Mouse (Mus musculus): Measurements from ENCODE around the gene Psmg4.

Psmg4 gene

DNA sequence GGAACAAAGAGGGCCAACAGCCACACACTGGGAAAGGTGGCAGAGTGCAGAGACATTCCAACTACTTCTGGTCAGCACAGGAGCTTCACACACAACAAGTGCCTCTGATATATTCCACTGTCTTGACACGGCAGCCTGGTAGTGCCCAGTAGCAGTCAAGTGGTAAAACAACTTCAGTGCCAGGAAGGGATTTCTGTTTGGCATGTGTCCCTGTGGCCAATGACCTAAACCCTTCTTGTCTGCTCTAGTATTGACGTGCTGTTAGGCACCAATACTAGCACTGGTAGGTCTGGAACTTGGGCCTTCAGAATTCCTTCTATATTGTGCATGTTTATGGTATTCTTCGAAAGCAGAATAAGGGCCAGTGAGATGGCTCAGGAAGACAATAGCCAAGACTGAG, 42.5 kb downstream of the Psmg4 start:
- no peak for DNase-seq

DNA sequence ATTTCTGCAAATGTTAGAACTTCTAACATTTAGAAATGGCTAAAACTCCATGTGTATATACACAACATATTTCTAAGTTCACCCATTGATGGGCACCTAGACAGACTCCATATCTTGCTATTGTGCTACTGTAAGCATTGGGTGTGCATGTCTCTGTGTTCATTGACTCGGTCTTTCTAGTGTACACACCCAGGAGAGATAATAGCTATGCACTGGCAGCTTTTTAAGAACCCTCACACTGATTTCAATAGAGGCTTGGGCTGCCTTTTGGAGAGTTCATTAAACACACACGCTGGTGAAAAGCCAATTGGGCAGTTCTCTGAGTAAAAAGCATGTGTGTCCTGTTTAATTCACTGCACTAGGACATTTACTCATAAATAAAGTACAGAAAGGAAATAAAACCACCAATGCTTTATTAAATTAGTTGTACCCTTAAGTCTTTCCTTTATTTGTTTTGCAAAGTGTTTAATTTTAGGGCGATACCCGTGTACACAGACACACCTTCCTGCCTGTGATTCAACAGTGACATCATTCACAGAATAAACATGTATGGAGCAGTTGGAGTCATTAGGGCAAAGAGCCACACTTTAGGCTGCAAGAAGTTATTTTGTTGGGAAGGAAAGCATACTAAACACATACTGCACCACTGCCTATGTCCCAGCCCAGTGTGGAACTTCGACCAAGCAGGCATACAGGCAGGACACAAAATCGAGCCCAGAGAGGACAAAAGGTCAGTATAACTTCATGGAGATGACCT, 45.1 kb downstream of the Psmg4 start:
- DNase-seq: no peak

DNA sequence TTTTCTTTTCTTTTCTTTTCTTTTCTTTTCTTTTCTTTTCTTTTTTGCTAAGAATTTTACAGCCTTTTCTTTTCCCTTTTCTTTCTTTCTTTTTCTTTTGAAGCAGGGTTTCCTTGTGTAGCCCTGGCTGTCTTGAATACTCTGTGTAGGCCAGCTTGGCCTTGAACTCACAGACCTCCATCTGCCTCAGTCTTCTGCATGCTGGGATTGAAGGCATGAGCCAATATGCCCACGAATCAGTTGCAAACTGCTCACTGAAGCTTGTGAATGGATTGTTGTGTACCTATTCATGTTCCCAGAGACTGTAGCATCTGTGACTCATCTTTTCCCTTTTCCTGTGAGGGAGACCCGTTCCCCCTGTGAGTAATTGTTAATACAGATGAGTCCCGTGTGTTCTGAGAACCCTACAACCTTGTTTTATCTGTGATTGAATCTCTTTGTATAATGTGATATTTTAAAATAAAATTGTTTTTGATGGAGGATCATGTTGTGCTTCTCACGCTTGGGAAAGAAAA, 48.6 kb downstream of the Psmg4 start:
- DNase-seq: no peak

DNA sequence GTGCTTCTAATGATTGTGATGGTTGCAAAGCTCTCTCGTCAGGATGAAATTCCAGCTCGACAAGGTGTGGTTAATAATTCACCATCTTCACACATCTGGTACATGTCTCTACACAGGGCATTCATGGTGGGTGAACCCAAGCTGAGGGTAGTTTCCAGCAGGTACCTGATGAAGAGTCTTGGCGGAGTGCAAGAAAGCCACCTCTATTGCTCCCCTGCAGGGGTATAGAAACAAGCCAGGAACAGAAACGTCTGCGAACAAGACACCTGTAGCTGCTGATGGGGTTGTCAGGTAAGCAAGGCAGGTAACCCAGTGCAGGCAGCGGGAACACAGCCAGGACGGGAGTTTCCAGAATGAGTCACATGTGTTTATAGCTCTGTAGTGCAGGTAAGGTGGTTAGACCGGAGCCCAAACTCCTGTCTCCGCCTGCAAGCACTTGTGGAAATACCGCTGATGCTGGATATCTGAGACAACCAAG, 50.0 kb downstream of the Psmg4 start:
- DNase-seq: peak; percentile 81

DNA sequence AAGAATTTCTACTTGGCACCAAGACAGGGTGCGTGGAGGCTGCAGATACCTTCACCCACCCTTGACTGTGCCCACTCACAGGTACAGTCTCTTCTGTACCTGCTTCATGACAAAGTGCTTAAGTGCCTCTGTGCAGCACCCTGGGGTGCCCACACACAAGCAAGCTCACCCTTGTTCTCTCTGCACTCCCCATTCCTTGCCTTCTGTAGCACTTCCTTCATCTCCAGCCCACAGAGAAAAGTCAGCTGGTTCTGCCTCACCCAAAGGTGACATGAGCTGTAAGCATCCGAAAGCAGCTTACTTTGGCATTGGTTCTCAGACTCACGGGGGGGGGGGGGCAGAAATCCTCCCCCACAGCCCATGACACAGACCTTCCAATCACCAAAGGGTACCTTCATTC, 52.1 kb downstream of the Psmg4 start:
- no peak for DNase-seq

DNA sequence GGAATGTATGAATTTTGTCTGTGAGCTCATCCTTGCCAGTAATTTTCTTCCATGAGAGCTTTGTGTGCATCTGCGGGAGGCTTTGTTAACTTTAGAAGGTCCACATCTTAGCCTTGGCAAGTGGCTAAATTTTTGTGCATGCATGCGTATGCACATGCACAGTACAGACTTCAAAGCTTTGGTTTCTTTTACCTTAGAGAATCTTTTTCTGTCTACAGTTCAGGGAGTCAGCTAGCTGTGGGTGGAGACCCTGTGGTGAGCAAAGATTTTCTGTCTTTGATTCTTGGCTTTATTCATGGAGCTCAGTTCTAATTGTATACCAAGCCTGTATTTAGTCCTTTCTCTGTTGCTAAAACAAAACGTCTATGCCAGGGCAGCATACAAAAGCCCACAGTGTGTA, 56.0 kb downstream of the Psmg4 start:
- no peak for DNase-seq

DNA sequence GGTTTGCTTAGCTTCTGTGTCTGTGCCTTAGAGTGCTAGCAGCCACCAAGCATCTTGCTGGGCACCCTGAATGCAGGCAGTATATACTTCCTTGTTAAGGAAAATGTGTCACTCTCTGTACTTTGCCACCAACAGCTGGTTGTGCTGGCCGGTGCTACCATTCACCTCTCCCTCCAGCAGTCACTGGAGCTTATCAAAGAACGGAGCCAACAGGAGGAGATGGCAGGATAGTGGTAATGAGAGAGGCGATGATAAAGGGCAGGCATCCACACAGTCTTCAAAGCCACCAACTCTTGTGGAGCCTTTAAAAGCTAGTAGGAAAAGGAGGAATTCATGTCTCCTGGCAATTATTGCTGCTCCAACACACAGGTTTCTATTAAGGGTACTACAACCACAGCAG, 57.0 kb downstream of the Psmg4 start:
- no peak for DNase-seq

DNA sequence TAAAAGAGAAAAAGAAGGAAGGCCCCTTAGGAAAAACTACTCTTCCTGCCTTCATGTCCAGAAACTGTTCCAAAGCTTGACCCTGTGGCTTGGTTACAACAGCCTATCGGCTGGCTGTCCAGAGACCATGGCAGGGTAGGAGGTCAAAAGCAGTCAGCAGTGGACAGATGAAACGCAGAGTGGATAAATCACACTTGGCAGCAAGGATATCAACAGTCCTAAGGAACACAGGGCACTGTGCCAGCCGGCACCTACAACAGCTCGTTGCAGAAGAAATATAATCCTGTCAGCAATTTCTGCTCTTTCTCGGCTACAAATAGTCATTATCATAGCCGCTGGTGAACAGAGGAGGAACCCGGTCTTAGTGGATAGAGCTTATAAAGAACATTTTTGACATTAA, 60.2 kb downstream of the Psmg4 start:
- DNase-seq: peak; percentile 71

DNA sequence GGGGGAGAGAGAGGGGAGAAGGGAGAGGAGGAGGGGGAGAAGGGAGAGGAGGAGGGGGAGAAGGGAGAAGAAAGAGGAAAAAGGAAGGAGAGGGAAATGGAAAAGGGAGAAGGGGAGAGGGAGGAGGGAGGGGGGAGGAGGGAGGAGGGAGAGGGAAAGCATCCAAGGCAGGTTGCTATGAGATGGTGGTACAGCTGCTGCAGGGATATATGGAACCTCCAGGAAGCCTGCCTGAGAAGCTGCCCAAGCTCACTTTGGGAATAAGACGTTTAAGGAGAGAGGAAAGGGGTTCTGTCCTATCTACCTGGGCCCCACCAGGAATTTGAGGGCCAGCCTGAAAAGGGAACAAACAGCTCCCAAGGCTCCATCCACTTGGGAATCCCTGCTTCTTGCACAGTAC, 64.2 kb downstream of the Psmg4 start:
- DNase-seq: no peak
